Mouse (Mus musculus) limb, embryonic 14.5 days (tissue): ENCODE results near the gene Ubtd2. TPM values are rescaled to one million over a fixed set of nuclear protein-coding genes. Genes with fewer than 3 reads are reported as not detected.

Experiments
- ATAC-seq: fragments of 200-750 bp; cut with Nextera tagmentation; 2 replicates; pipeline ENCODE4 v1.8.0; 2017; ENCODE audit warnings: low read depth, moderate number of reproducible peaks, moderate TSS enrichment; ENCODE audit not compliant: low FRiP score
- DNase-seq: peaks from one replicate; pipeline ENCODE4 v3.0.0-alpha.2; 2015; ENCODE audit warnings: low spot score
- H3K27ac ChIP-seq: fragments of 300-500 bp; sonication (generic); replicated peaks from 2 replicates; pipeline ENCODE4 v1.5.1; 2014; ENCODE audit warnings: low read depth, mild to moderate bottlenecking, low read length, moderate library complexity, mixed read lengths
- H3K27me3 ChIP-seq: fragments of 300-500 bp; sonication (generic); 2 replicates; pipeline ENCODE4 v1.6.1; 2014; ENCODE audit warnings: low read length, mixed read lengths; ENCODE audit not compliant: control insufficient read depth, insufficient read depth
- H3K36me3 ChIP-seq: fragments of 300-500 bp; sonication (generic); 2 replicates; pipeline ENCODE4 v1.6.1; 2014; ENCODE audit warnings: mild to moderate bottlenecking, low read length, moderate library complexity, mixed read lengths; ENCODE audit not compliant: control insufficient read depth, insufficient read depth
- H3K4me1 ChIP-seq: fragments of 300-500 bp; sonication (generic); 2 replicates; pipeline ENCODE4 v1.6.1; 2014; ENCODE audit warnings: antibody characterized with exemption, low read length, mixed read lengths; ENCODE audit not compliant: control insufficient read depth, insufficient read depth
- H3K4me2 ChIP-seq: fragments of 300-500 bp; sonication (generic); replicated peaks from 2 replicates; pipeline ENCODE4 v1.6.1; 2014; ENCODE audit warnings: low read depth, mild to moderate bottlenecking, low read length, moderate library complexity; ENCODE audit not compliant: severe bottlenecking
- H3K4me3 ChIP-seq: fragments of 300-500 bp; sonication (generic); replicated peaks from 2 replicates; pipeline ENCODE4 v1.5.1; 2014; ENCODE audit warnings: low read length
- H3K9ac ChIP-seq: fragments of 300-500 bp; sonication (generic); 2 replicates; pipeline ENCODE4 v1.6.1; 2014; ENCODE audit warnings: mild to moderate bottlenecking, low read depth, low read length, moderate library complexity; ENCODE audit not compliant: severe bottlenecking
- H3K9me3 ChIP-seq: fragments of 300-500 bp; sonication (generic); 2 replicates; pipeline ENCODE4 v1.6.1; 2016; ENCODE audit warnings: low read length; ENCODE audit not compliant: control insufficient read depth
- POLR2A ChIP-seq: fragments of 200-500 bp; IDR thresholded peaks from 2 replicates; pipeline ENCODE4 v1.8.0; 2012; ENCODE audit warnings: inconsistent platforms, mild to moderate bottlenecking, moderate library complexity, borderline replicate concordance; ENCODE audit not compliant: insufficient read depth, insufficient read length; ENCODE audit errors: extremely low read depth
- WGBS: fragments of 180-500 bp; shearing (Covaris S2); extraction: QIAGEN DNeasy Blood & Tissue Kit; methylation state at CpG from one replicate; pipeline ENCODE4 v1.1.7; 2014; 5-methylcytosine and 5-hydroxymethylcytosine counted together
- polyA plus RNA-seq, 2 experiments: library from polyadenylated mRNA; depleted of rRNA in 1 of 2; stranded (reverse) in 1 of 2; unstranded in 1 of 2; fragments of >200 nt; fragmentation: Nextera tagmentation in 1 of 2; extraction: Ambion mirVana in 1 of 2; gene quantifications; 2 replicates each; pipeline versions ENCODE4 v1.2.1 to v1.2.3; 2012 to 2014

Gene Ubtd2
- polyA plus RNA-seq, 2 experiments = 78.1 to 107 TPM

GRCm38 (mm10) chr11:32453353-32453915, 1.7 kb upstream of the Ubtd2 start:
- no peak for ATAC-seq
- TF ChIP-seq POLR2A = no peak

DNA sequence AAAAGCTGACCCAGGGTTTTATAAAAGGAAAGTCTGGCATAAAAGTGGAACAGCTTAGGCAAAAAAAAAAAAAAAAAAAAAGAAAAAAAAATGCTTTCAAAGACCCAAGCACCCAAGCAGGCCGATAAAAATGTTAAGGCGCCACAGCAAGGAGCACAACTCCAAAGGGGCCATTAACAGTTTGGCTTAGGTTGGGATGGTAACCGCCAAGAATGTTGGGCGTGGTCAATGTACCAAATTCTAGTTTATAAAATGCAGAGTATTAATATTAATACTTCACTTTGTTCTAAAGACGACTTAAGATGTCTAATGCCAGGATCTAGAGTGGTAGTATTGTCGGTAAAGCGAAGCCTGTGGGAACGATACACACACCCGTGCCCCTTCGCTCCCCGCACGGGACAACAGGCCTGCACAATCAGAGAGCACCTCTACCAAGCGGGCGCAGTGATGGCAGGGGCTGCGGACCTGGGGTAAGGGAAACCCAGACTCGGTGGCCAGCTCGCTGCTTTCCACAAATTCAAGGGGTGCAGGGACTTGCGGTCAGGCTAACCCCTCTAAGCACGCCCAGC, 855 bp upstream of the Ubtd2 start:
- TF ChIP-seq POLR2A = no peak
- peak overlapping the region; percentile 95 for H3K9ac ChIP-seq
- peak overlapping the region; percentile 95 for H3K27ac ChIP-seq
- no peaks in the 10 kb centered on the region for H3K27me3 ChIP-seq
- 2% methylated on average over 19 of the region's 19 CpGs for WGBS
- ATAC-seq = no peak; the same call in 1 of the 2 replicates
- peak overlapping the region; percentile 68 for H3K4me2 ChIP-seq
- peak overlapping the region; percentile 92 for H3K4me3 ChIP-seq
- H3K36me3 ChIP-seq = no peaks in the 10 kb centered on the region
- H3K4me1 ChIP-seq = peaks cover 22% of the 10 kb centered on the region
- DNase-seq = peak; percentile 62
- H3K9me3 ChIP-seq = no peaks in the 10 kb centered on the region

More at GRCm38 (mm10) chr11:32453353-32453915, 1.7 kb upstream of the Ubtd2 start:
- Histone ChIP-seq H3K9ac (no peak overlapping the region), H3K9me3 (no peaks in the 10 kb centered on the region), H3K36me3 (no peaks in the 10 kb centered on the region), H3K27me3 (no peaks in the 10 kb centered on the region), H3K27ac (peak overlapping the region; percentile 81), H3K4me2 (no peak overlapping the region), H3K4me1 (peaks cover 22% of the 10 kb centered on the region), H3K4me3 (no peak overlapping the region)
- WGBS = 38% methylated on average over 8 of the region's 8 CpGs
- no peak for DNase-seq

- H3K36me3 ChIP-seq = no peaks in the 10 kb centered on the region
- H3K27ac ChIP-seq = peak overlapping the region; percentile 95
- peak overlapping the region; percentile 68 for H3K4me2 ChIP-seq
- peak; percentile 64 for DNase-seq
- peaks cover 22% of the 10 kb centered on the region for H3K4me1 ChIP-seq
- WGBS = 3% methylated on average over 52 of the region's 58 CpGs
- peak; percentile 21 for ATAC-seq
- H3K27me3 ChIP-seq = no peaks in the 10 kb centered on the region
- no peaks in the 10 kb centered on the region for H3K9me3 ChIP-seq
- peak overlapping the region; percentile 92 for H3K4me3 ChIP-seq
- TF ChIP-seq POLR2A = no peak
- H3K9ac ChIP-seq = peak overlapping the region; percentile 95
Observed at GRCm38 (mm10) chr11:32455507-32456141, 454 bp downstream of the Ubtd2 start.

GRCm38 (mm10) chr11:32456356-32456755, 1.2 kb downstream of the Ubtd2 start:
- H3K36me3 ChIP-seq = no peaks in the 10 kb centered on the region
- DNase-seq (no peak), ATAC-seq (no peak)
- peak overlapping the region; percentile 92 for H3K4me3 ChIP-seq
- 4% methylated on average over 6 of the region's 6 CpGs for WGBS
- peak overlapping the region; percentile 68 for H3K4me2 ChIP-seq
- no peaks in the 10 kb centered on the region for H3K9me3 ChIP-seq
- H3K9ac ChIP-seq = peak overlapping the region; percentile 95
- TF ChIP-seq POLR2A = no peak
- H3K4me1 ChIP-seq = peaks cover 22% of the 10 kb centered on the region
- peak overlapping the region; percentile 95 for H3K27ac ChIP-seq
- H3K27me3 ChIP-seq = no peaks in the 10 kb centered on the region

GRCm38 (mm10) chr11:32464282-32464681, 9.1 kb downstream of the Ubtd2 start:
- Histone ChIP-seq H3K4me1 (peaks cover 10% of the 10 kb centered on the region; the same call in 1 of the 2 replicates), H3K9ac (no peak overlapping the region), H3K4me2 (no peak overlapping the region), H3K27ac (no peak overlapping the region), H3K4me3 (no peak overlapping the region), H3K9me3 (no peaks in the 10 kb centered on the region), H3K27me3 (no peaks in the 10 kb centered on the region), H3K36me3 (peaks cover 4% of the 10 kb centered on the region; the same call in 1 of the 2 replicates)
- WGBS = 54% methylated on average over 2 of the region's 2 CpGs
- no peak for TF ChIP-seq POLR2A
- DNase-seq (no peak), ATAC-seq (no peak)
